Mouse (Mus musculus) stomach, postnatal 0 days (tissue): ENCODE data around the gene Rhoq.

ENCODE experiments used
- CTCF ChIP-seq: IDR thresholded peaks from 2 replicates; pipeline ENCODE4 v1.5.1; 2016; ENCODE audit warnings: antibody characterized with exemption, low read depth, mild to moderate bottlenecking, moderate library complexity
- EP300 ChIP-seq: optimal IDR thresholded peaks from 2 replicates; pipeline ENCODE3; 2016; ENCODE audit warnings: antibody characterized with exemption

DNA sequence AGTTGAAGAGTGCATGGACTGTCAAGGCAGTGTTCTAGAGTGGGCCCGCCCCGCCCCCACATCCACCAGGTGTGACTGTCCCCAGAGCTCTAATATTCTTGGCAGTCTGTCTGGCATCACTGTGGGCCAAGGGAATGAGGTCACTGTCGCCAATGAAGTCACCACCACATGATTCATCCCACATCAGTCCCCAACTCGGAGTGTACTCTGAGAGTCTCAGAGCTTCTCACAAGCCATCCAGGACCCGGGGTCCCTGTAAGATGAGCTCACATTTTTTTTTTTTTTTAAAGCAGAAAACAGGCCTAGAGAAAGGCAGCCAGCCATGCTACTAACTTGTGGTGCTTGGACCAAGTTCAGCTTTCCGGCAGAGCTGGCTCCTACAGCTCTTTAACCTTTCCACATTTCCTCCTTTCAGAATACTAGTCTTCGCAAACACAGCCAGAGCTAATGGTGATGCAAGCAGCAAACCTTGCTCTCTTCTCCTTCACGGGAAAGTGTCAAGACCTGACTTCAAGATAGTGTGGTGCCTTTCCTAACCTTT lies 1.5 kb upstream of the Rhoq start:
- no peak for TF ChIP-seq EP300
- TF ChIP-seq CTCF: no peak
